Mouse (Mus musculus): ENCODE measurements around the gene Il1r1. TPM values are rescaled to one million over a fixed set of nuclear protein-coding genes. Genes with fewer than 3 reads are reported as not detected.
A peak's percentile ranks its signal among the peaks of the same experiment; 100 is the strongest.

Gene Il1r1
- polyA plus RNA-seq, 1 experiment = 72.2 TPM

- Histone ChIP-seq H3K4me1 (ENCODE audit: control insufficient read depth, insufficient read depth, low read length) (peaks cover 6% of the 10 kb centered on the region; the same call in 1 of the 2 replicates), H3K4me3 (ENCODE audit: insufficient read depth, low read length) (no peak overlapping the region), H3K27ac (ENCODE audit: insufficient read depth, low read length) (no peak overlapping the region)
- TF ChIP-seq POLR2A (IDR thresholded peaks at IDR 0.05; ENCODE audit: low read depth, low read length) (no peak), CTCF (IDR thresholded peaks at IDR 0.05; ENCODE audit: borderline replicate concordance, insufficient read depth, low read length) (no peak)
These were observed 128.0 kb downstream of the Il1r1 start for GRCm38 (mm10) chr1:40352904-40353286.

GRCm38 (mm10) chr1:40354665-40355064 is 129.8 kb downstream of the Il1r1 start:
- no peak overlapping the region for H3K4me3 ChIP-seq (ENCODE audit: insufficient read depth, low read length)
- no peak for TF ChIP-seq CTCF (IDR thresholded peaks at IDR 0.05; ENCODE audit: borderline replicate concordance, insufficient read depth, low read length)
- no peak for TF ChIP-seq POLR2A (IDR thresholded peaks at IDR 0.05; ENCODE audit: low read depth, low read length)
- no peak overlapping the region for H3K27ac ChIP-seq (ENCODE audit: insufficient read depth, low read length)
- peaks cover 10% of the 10 kb centered on the region for H3K4me1 ChIP-seq (ENCODE audit: control insufficient read depth, insufficient read depth, low read length)

- no peak overlapping the region for H3K4me3 ChIP-seq (ENCODE audit: insufficient read depth, low read length)
- TF ChIP-seq POLR2A (IDR thresholded peaks at IDR 0.05; ENCODE audit: low read depth, low read length) = no peak
- peaks cover 10% of the 10 kb centered on the region for H3K4me1 ChIP-seq (ENCODE audit: control insufficient read depth, insufficient read depth, low read length)
- H3K27ac ChIP-seq (ENCODE audit: insufficient read depth, low read length) = no peak overlapping the region
These were observed 130.6 kb downstream of the Il1r1 start for GRCm38 (mm10) chr1:40355431-40355843.

GRCm38 (mm10) chr1:40355904-40356521 is 131.1 kb downstream of the Il1r1 start:
- Histone ChIP-seq H3K4me1 (ENCODE audit: control insufficient read depth, insufficient read depth, low read length) (peaks cover 12% of the 10 kb centered on the region), H3K4me3 (ENCODE audit: insufficient read depth, low read length) (no peak overlapping the region), H3K27ac (ENCODE audit: insufficient read depth, low read length) (no peak overlapping the region)
- no peak for TF ChIP-seq POLR2A (IDR thresholded peaks at IDR 0.05; ENCODE audit: low read depth, low read length)
- no peak for TF ChIP-seq CTCF (IDR thresholded peaks at IDR 0.05; ENCODE audit: borderline replicate concordance, insufficient read depth, low read length)

- Histone ChIP-seq H3K4me1 (ENCODE audit: control insufficient read depth, insufficient read depth, low read length) (peaks cover 8% of the 10 kb centered on the region), H3K4me3 (ENCODE audit: insufficient read depth, low read length) (no peak overlapping the region), H3K27ac (ENCODE audit: insufficient read depth, low read length) (peak overlapping the region; percentile 75)
- TF ChIP-seq CTCF (IDR thresholded peaks at IDR 0.05; ENCODE audit: borderline replicate concordance, insufficient read depth, low read length) = no peak
- TF ChIP-seq POLR2A (IDR thresholded peaks at IDR 0.05; ENCODE audit: low read depth, low read length) = no peak
These were observed 133.0 kb downstream of the Il1r1 start for GRCm38 (mm10) chr1:40357921-40358320.

- Histone ChIP-seq H3K4me3 (ENCODE audit: insufficient read depth, low read length) (no peak overlapping the region), H3K4me1 (ENCODE audit: control insufficient read depth, insufficient read depth, low read length) (peaks cover 6% of the 10 kb centered on the region), H3K27ac (ENCODE audit: insufficient read depth, low read length) (peak overlapping the region; percentile 75)
- TF ChIP-seq POLR2A (IDR thresholded peaks at IDR 0.05; ENCODE audit: low read depth, low read length) = no peak
- TF ChIP-seq CTCF (IDR thresholded peaks at IDR 0.05; ENCODE audit: borderline replicate concordance, insufficient read depth, low read length) = no peak
These were observed 133.5 kb downstream of the Il1r1 start for GRCm38 (mm10) chr1:40358351-40358750.

GRCm38 (mm10) chr1:40358771-40359181 is 133.9 kb downstream of the Il1r1 start:
- Histone ChIP-seq H3K4me1 (ENCODE audit: control insufficient read depth, insufficient read depth, low read length) (peaks cover 6% of the 10 kb centered on the region), H3K27ac (ENCODE audit: insufficient read depth, low read length) (peak overlapping the region; percentile 88), H3K4me3 (ENCODE audit: insufficient read depth, low read length) (no peak overlapping the region)
- TF ChIP-seq POLR2A (IDR thresholded peaks at IDR 0.05; ENCODE audit: low read depth, low read length) = no peak
- TF ChIP-seq CTCF (IDR thresholded peaks at IDR 0.05; ENCODE audit: borderline replicate concordance, insufficient read depth, low read length) = no peak

GRCm38 (mm10) chr1:40359731-40360130 is 134.9 kb downstream of the Il1r1 start:
- Histone ChIP-seq H3K27ac (ENCODE audit: insufficient read depth, low read length) (peak overlapping the region; percentile 88), H3K4me1 (ENCODE audit: control insufficient read depth, insufficient read depth, low read length) (peaks cover 6% of the 10 kb centered on the region), H3K4me3 (ENCODE audit: insufficient read depth, low read length) (no peak overlapping the region)
- TF ChIP-seq CTCF (IDR thresholded peaks at IDR 0.05; ENCODE audit: borderline replicate concordance, insufficient read depth, low read length) = no peak
- TF ChIP-seq POLR2A (IDR thresholded peaks at IDR 0.05; ENCODE audit: low read depth, low read length) = no peak

GRCm38 (mm10) chr1:40360969-40361368 is 136.1 kb downstream of the Il1r1 start:
- H3K4me1 ChIP-seq (ENCODE audit: control insufficient read depth, insufficient read depth, low read length) = peaks cover 6% of the 10 kb centered on the region
- no peak for TF ChIP-seq CTCF (IDR thresholded peaks at IDR 0.05; ENCODE audit: borderline replicate concordance, insufficient read depth, low read length)
- no peak for TF ChIP-seq POLR2A (IDR thresholded peaks at IDR 0.05; ENCODE audit: low read depth, low read length)
- no peak overlapping the region for H3K4me3 ChIP-seq (ENCODE audit: insufficient read depth, low read length)
- H3K27ac ChIP-seq (ENCODE audit: insufficient read depth, low read length) = no peak overlapping the region

- Histone ChIP-seq H3K4me1 (ENCODE audit: control insufficient read depth, insufficient read depth, low read length) (peaks cover 6% of the 10 kb centered on the region), H3K4me3 (ENCODE audit: insufficient read depth, low read length) (no peak overlapping the region), H3K27ac (ENCODE audit: insufficient read depth, low read length) (no peak overlapping the region)
- TF ChIP-seq POLR2A (IDR thresholded peaks at IDR 0.05; ENCODE audit: low read depth, low read length) (no peak), CTCF (IDR thresholded peaks at IDR 0.05; ENCODE audit: borderline replicate concordance, insufficient read depth, low read length) (no peak)
These were observed 136.7 kb downstream of the Il1r1 start for GRCm38 (mm10) chr1:40361596-40361995.
